Mouse (Mus musculus) intestine, embryonic 14.5 days (tissue): Measurements from ENCODE around the gene Trmu. TPM values are rescaled to one million over a fixed set of nuclear protein-coding genes. Genes with fewer than 3 reads are reported as not detected.
A peak's percentile ranks its signal among the peaks of the same experiment; 100 is the strongest.

ENCODE experiments used
- ATAC-seq: fragments of 200-750 bp; cut with Nextera tagmentation; replicated peaks from 2 replicates; pipeline ENCODE4 v1.8.0; 2017; ENCODE audit warnings: low read depth, moderate number of reproducible peaks, moderate TSS enrichment, moderate library complexity; ENCODE audit not compliant: low FRiP score, low TSS enrichment
- DNase-seq: peaks from one replicate; pipeline ENCODE4 v3.0.0-alpha.2; 2018; ENCODE audit warnings: low spot score
- H3K27ac ChIP-seq: fragments of 300-500 bp; sonication (generic); 2 replicates; pipeline ENCODE4 v1.5.1; 2014; ENCODE audit warnings: low read depth, mild to moderate bottlenecking, control low read depth
- H3K27me3 ChIP-seq: fragments of 300-500 bp; sonication (generic); replicated peaks from 2 replicates; pipeline ENCODE4 v1.6.1; 2014; ENCODE audit warnings: low read length, control low read depth; ENCODE audit not compliant: control insufficient read depth, insufficient read depth
- H3K36me3 ChIP-seq: fragments of 300-500 bp; sonication (generic); 2 replicates; pipeline ENCODE4 v1.6.1; 2014; ENCODE audit warnings: low read length, control low read depth; ENCODE audit not compliant: control insufficient read depth, insufficient read depth
- H3K4me1 ChIP-seq: fragments of 300-500 bp; sonication (generic); replicated peaks from 2 replicates; pipeline ENCODE4 v1.6.1; 2014; ENCODE audit warnings: low read length, control low read depth, mixed read lengths; ENCODE audit not compliant: control insufficient read depth, insufficient read depth
- H3K4me2 ChIP-seq: fragments of 300-500 bp; sonication (generic); 2 replicates; pipeline ENCODE4 v1.6.1; 2014; ENCODE audit warnings: low read length
- H3K4me3 ChIP-seq: fragments of 300-500 bp; sonication (generic); 2 replicates; pipeline ENCODE4 v1.5.1; 2014; ENCODE audit warnings: low read depth, low read length, control low read depth, mixed read lengths
- H3K9ac ChIP-seq: fragments of 300-500 bp; sonication (generic); 2 replicates; pipeline ENCODE4 v1.6.1; 2014; ENCODE audit warnings: mild to moderate bottlenecking, low read length
- H3K9me3 ChIP-seq: fragments of 300-500 bp; sonication (generic); 2 replicates; pipeline ENCODE4 v1.6.1; 2016; ENCODE audit warnings: low read length, control low read depth; ENCODE audit not compliant: control insufficient read depth
- WGBS: fragments of 180-500 bp; shearing (Covaris S2); extraction: QIAGEN DNeasy Blood & Tissue Kit; methylation state at CpG from one replicate; pipeline ENCODE4 v1.1.7; 2014; 5-methylcytosine and 5-hydroxymethylcytosine counted together
- polyA plus RNA-seq: library from polyadenylated mRNA; unstranded; fragments of >200 nt; fragmentation: Nextera tagmentation; extraction: Ambion mirVana; gene quantifications from 2 replicates; pipeline ENCODE4 v1.2.1, GENCODE M21; 2014

Trmu gene
- polyA plus RNA-seq, 1 experiment from 2014 or later = 35.7 TPM

GRCm38 (mm10) chr15:85919892-85920248 is 40.8 kb downstream of the Trmu start:
- H3K27ac ChIP-seq = no peak overlapping the region
- H3K36me3 ChIP-seq = no peaks in the 10 kb centered on the region
- no peaks in the 10 kb centered on the region for H3K4me1 ChIP-seq
- WGBS = 72% methylated on average over 8 of the region's 8 CpGs
- no peaks in the 10 kb centered on the region for H3K9me3 ChIP-seq
- no peak for DNase-seq
- H3K9ac ChIP-seq = no peak overlapping the region
- no peaks in the 10 kb centered on the region for H3K27me3 ChIP-seq
- H3K4me3 ChIP-seq = no peak overlapping the region
- no peak for ATAC-seq
- no peak overlapping the region for H3K4me2 ChIP-seq

DNA sequence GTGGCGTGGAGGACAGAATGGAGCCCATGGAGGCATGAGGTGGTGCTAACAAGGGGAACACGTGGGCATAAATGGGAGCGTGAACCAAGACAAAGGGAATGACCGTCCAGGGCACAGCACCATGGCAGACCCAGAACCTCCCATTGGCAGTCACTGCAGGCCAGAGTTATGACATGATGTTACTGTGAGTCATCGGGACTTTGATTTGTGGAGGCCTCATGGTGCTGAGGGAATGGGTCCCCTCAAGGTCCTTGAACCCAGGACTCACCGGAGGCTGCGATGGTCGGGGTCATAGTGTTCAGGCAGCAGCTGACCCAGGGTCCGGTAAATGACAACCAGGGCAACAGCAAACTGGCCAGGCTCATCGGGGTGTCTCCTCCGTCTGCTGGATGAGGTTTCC is 42.7 kb downstream of the Trmu start:
- no peak overlapping the region for H3K27ac ChIP-seq
- 94% methylated on average over 11 of the region's 11 CpGs for WGBS
- H3K36me3 ChIP-seq = no peaks in the 10 kb centered on the region

DNA sequence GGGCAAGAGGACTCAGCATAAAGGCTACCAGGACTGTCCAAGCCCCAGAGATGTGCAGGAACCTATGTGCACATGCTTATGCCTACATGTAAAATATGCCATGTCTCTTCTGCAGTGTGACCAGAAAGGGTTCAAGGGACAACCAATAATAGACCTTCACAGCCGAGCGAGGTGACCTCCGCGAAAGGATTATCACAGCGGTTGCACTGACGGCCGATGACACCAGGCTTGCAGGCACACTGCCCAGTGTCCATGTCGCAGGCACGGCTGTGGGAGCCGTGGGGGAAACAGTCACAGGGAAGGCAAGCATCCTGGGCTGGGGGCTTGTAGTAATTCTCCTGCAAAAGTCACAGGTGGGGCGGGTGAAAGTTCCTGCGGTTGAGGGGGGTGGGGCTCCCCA is 49.0 kb downstream of the Trmu start:
- Histone ChIP-seq H3K27me3 (no peaks in the 10 kb centered on the region), H3K9ac (no peak overlapping the region), H3K4me3 (no peak overlapping the region), H3K36me3 (no peaks in the 10 kb centered on the region), H3K4me2 (no peak overlapping the region), H3K4me1 (no peaks in the 10 kb centered on the region), H3K9me3 (no peaks in the 10 kb centered on the region), H3K27ac (no peak overlapping the region)
- no peak for ATAC-seq
- WGBS = 84% methylated on average over 12 of the region's 12 CpGs
- DNase-seq = no peak

More for the DNA sequence above, 42.7 kb downstream of the Trmu start:
- H3K4me2 ChIP-seq = no peak overlapping the region
- DNase-seq = no peak
- H3K9me3 ChIP-seq = no peaks in the 10 kb centered on the region
- ATAC-seq = no peak
- no peaks in the 10 kb centered on the region for H3K27me3 ChIP-seq
- no peaks in the 10 kb centered on the region for H3K4me1 ChIP-seq
- H3K4me3 ChIP-seq = no peak overlapping the region
- no peak overlapping the region for H3K9ac ChIP-seq

DNA sequence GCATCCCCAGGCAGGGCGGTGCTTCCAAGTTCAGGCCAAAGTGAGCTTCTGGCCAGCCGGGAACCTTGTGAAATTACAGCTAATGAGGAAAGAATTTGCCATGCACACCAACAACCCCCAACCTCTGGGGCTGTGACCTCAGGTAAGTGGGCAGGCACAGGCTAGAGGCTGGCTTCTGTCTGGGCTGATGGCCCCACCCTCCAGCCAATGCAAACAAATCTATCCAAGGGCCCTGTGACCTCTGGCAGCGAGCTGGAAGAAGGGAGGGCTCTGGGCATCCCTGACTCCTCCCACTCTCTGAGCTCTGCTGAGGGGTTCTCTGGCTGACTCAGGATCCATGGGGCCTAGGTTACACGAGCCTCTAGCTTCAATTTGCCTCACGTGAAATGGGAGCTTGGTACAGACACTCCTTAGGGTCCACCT is 56.5 kb downstream of the Trmu start:
- peak; percentile 50; the same call in 1 of the 2 replicates for ATAC-seq
- Histone ChIP-seq H3K4me3 (no peak overlapping the region), H3K4me2 (no peak overlapping the region), H3K9ac (no peak overlapping the region), H3K36me3 (no peaks in the 10 kb centered on the region), H3K4me1 (no peaks in the 10 kb centered on the region), H3K27ac (no peak overlapping the region), H3K9me3 (no peaks in the 10 kb centered on the region), H3K27me3 (no peaks in the 10 kb centered on the region)
- WGBS = 12% methylated on average over 5 of the region's 5 CpGs
- DNase-seq = no peak

Other genes starting within 250 kb of the Trmu start
- 6.0 and 7.6 TPM in 2 replicates for gene Ppara, start 144.3 kb upstream of the Trmu start, polyA plus RNA-seq
- gene Cdpf1, start 67.6 kb upstream of the Trmu start, polyA plus RNA-seq = 38.5 and 38.7 TPM in 2 replicates
- gene Pkdrej, start 57.6 kb upstream of the Trmu start, polyA plus RNA-seq = 0.36 and 0.37 TPM in 2 replicates
- gene Ttc38, start 47.0 kb upstream of the Trmu start, polyA plus RNA-seq = 6.6 and 6.7 TPM in 2 replicates
- 25.8 and 27.4 TPM in 2 replicates for gene Gtse1, start 19.6 kb upstream of the Trmu start, polyA plus RNA-seq
- 1.3 and 2.2 TPM in 2 replicates for gene Celsr1, start 154.5 kb downstream of the Trmu start, polyA plus RNA-seq
- gene Gramd4, start 178.4 kb downstream of the Trmu start, polyA plus RNA-seq = 6.0 and 8.1 TPM in 2 replicates